Mouse (Mus musculus) brain, embryonic 14.5 days (tissue): ENCODE measurements around the gene Gfod2. TPM values are rescaled to one million over a fixed set of nuclear protein-coding genes. Genes with fewer than 3 reads are reported as not detected.

Source experiments
- DNase-seq: peaks from one replicate; pipeline ENCODE4 v3.0.0-alpha.2; 2011; ENCODE audit warnings: low read depth
- CTCF ChIP-seq: fragments of 200-500 bp; IDR thresholded peaks from 2 replicates; pipeline ENCODE4 v1.5.1; 2012; ENCODE audit warnings: inconsistent platforms, mild to moderate bottlenecking, moderate library complexity, borderline replicate concordance; ENCODE audit not compliant: insufficient read depth, insufficient read length; ENCODE audit errors: extremely low read depth
- POLR2A ChIP-seq: fragments of 200-500 bp; IDR thresholded peaks from 2 replicates; pipeline ENCODE4 v1.6.1; 2012; ENCODE audit warnings: mild to moderate bottlenecking, inconsistent platforms, borderline replicate concordance; ENCODE audit not compliant: poor library complexity, insufficient read depth, insufficient read length, severe bottlenecking; ENCODE audit errors: extremely low read depth
- polyA plus RNA-seq: library from polyadenylated mRNA; depleted of rRNA; stranded (reverse); fragments of >200 nt; gene quantifications from 2 replicates; pipeline ENCODE4 v1.2.3, GENCODE M21; 2012

Gene Gfod2
- polyA plus RNA-seq, 1 experiment = 62.6 TPM

GRCm38 (mm10) chr8:105706426-105706825, 52.0 kb downstream of the Gfod2 start:
- TF ChIP-seq CTCF (no peak), POLR2A (no peak)
- DNase-seq = no peak

GRCm38 (mm10) chr8:105704955-105705354, 53.5 kb downstream of the Gfod2 start:
- DNase-seq = no peak
- no peak for TF ChIP-seq CTCF
- no peak for TF ChIP-seq POLR2A

- TF ChIP-seq POLR2A (no peak), CTCF (no peak)
- DNase-seq = no peak
Measured at GRCm38 (mm10) chr8:105704146-105704812, 54.2 kb downstream of the Gfod2 start.

- DNase-seq = no peak
- TF ChIP-seq CTCF (no peak), POLR2A (no peak)
Measured at GRCm38 (mm10) chr8:105702731-105703415, 55.6 kb downstream of the Gfod2 start.

GRCm38 (mm10) chr8:105702001-105702401, 56.5 kb downstream of the Gfod2 start:
- DNase-seq = peak; percentile 19
- TF ChIP-seq CTCF (no peak), POLR2A (no peak)

- TF ChIP-seq CTCF (no peak), POLR2A (peak; percentile 75; the same call in 1 of the 2 replicates)
- peak; percentile 98 for DNase-seq
Measured at GRCm38 (mm10) chr8:105700966-105701824, 57.3 kb downstream of the Gfod2 start, which contains the start of the genes Acd and Pard6a. Acd (minus strand) TSS chr8:105701102. Pard6a (plus strand) TSS chr8:105701148.

GRCm38 (mm10) chr8:105700566-105700965, 57.9 kb downstream of the Gfod2 start:
- DNase-seq = no peak
- TF ChIP-seq CTCF (no peak), POLR2A (no peak)

GRCm38 (mm10) chr8:105699488-105700215, 58.8 kb downstream of the Gfod2 start:
- no peak for DNase-seq
- TF ChIP-seq POLR2A (no peak), CTCF (no peak)

- TF ChIP-seq POLR2A (no peak), CTCF (no peak)
- DNase-seq = no peak
Measured at GRCm38 (mm10) chr8:105698734-105699133, 59.7 kb downstream of the Gfod2 start.

- no peak for TF ChIP-seq POLR2A
- TF ChIP-seq CTCF = no peak
Measured at GRCm38 (mm10) chr8:105697196-105697780, 61.2 kb downstream of the Gfod2 start.

More at GRCm38 (mm10) chr8:105697196-105697780, 61.2 kb downstream of the Gfod2 start:
- DNase-seq = no peak
